Mouse (Mus musculus): ENCODE results near the gene Sars.

Sars gene

GRCm38 (mm10) chr3:108424944-108425623 is 19.9 kb downstream of the Sars start:
- no peak for DNase-seq (ENCODE audit: low read depth in 2 of 2, low spot score in 2 of 2)

GRCm38 (mm10) chr3:108423844-108424801 is 20.9 kb downstream of the Sars start:
- DNase-seq (ENCODE audit: low read depth in 2 of 2, low spot score in 2 of 2) = peak; percentile 12 to 22

GRCm38 (mm10) chr3:108423006-108423405 is 22.0 kb downstream of the Sars start:
- no peak for DNase-seq (ENCODE audit: low read depth in 2 of 2, low spot score in 2 of 2)

GRCm38 (mm10) chr3:108415831-108416223 is 29.2 kb downstream of the Sars start:
- peak; percentile 47 to 60 for DNase-seq (ENCODE audit: low read depth in 2 of 2, low spot score in 2 of 2)

- DNase-seq (ENCODE audit: low read depth in 2 of 2, low spot score in 2 of 2) = peak; percentile 12 to 17
These were observed 29.9 kb downstream of the Sars start, which contains the start of gene Celsr2 for GRCm38 (mm10) chr3:108414857-108415830. Celsr2 (minus strand) TSS chr3:108415552.

- DNase-seq (ENCODE audit: low read depth in 2 of 2, low spot score in 2 of 2) = no peak
These were observed 31.2 kb downstream of the Sars start for GRCm38 (mm10) chr3:108413634-108414360.

GRCm38 (mm10) chr3:108411754-108412121 is 33.3 kb downstream of the Sars start:
- no peak for DNase-seq (ENCODE audit: low read depth in 2 of 2, low spot score in 2 of 2)

- DNase-seq (ENCODE audit: low read depth in 2 of 2, low spot score in 2 of 2) = no peak
These were observed 33.8 kb downstream of the Sars start for GRCm38 (mm10) chr3:108411026-108411753.

GRCm38 (mm10) chr3:108410359-108410714 is 34.7 kb downstream of the Sars start:
- no peak for DNase-seq (ENCODE audit: low read depth in 2 of 2, low spot score in 2 of 2)

- no peak for DNase-seq (ENCODE audit: low read depth in 2 of 2, low spot score in 2 of 2)
These were observed 35.2 kb downstream of the Sars start for GRCm38 (mm10) chr3:108409656-108410358.

GRCm38 (mm10) chr3:108408517-108409008 is 36.4 kb downstream of the Sars start:
- no peak for DNase-seq (ENCODE audit: low read depth in 2 of 2, low spot score in 2 of 2)

GRCm38 (mm10) chr3:108406306-108406885 is 38.6 kb downstream of the Sars start:
- no peak for DNase-seq (ENCODE audit: low read depth in 2 of 2, low spot score in 2 of 2)

- no peak for DNase-seq (ENCODE audit: low read depth in 2 of 2, low spot score in 2 of 2)
These were observed 39.3 kb downstream of the Sars start for GRCm38 (mm10) chr3:108405536-108406305.

GRCm38 (mm10) chr3:108402528-108402920 is 42.5 kb downstream of the Sars start:
- DNase-seq (ENCODE audit: low read depth in 2 of 2, low spot score in 2 of 2) = no peak

- DNase-seq (ENCODE audit: low read depth in 2 of 2, low spot score in 2 of 2) = peak; percentile 91 to 96
These were observed 43.1 kb downstream of the Sars start for GRCm38 (mm10) chr3:108401692-108402527.

GRCm38 (mm10) chr3:108400442-108400841 is 44.6 kb downstream of the Sars start:
- DNase-seq (ENCODE audit: low read depth in 2 of 2, low spot score in 2 of 2) = no peak

- no peak for DNase-seq (ENCODE audit: low read depth in 2 of 2, low spot score in 2 of 2)
These were observed 46.7 kb downstream of the Sars start for GRCm38 (mm10) chr3:108398281-108398680.

Data from CD8-positive naive resting alpha-beta T cell, adult 2 months (primary cell).